Mouse (Mus musculus) MN1 (cell line): Measurements from ENCODE around the gene 1700109H08Rik.
"Not testable (repeated sequence)": the region's sequence is repeated elsewhere in the genome, so short reads cannot be mapped to it uniquely, and the experiment has no call there.

Experiments used
- DNase-seq: peaks from one replicate; pipeline ENCODE4 v3.0.0-alpha.2; 2016; ENCODE audit warnings: low spot score

1700109H08Rik gene

GRCm38 (mm10) chr5:3598766-3599165 is 27.4 kb downstream of the 1700109H08Rik start:
- no peak for DNase-seq

DNA sequence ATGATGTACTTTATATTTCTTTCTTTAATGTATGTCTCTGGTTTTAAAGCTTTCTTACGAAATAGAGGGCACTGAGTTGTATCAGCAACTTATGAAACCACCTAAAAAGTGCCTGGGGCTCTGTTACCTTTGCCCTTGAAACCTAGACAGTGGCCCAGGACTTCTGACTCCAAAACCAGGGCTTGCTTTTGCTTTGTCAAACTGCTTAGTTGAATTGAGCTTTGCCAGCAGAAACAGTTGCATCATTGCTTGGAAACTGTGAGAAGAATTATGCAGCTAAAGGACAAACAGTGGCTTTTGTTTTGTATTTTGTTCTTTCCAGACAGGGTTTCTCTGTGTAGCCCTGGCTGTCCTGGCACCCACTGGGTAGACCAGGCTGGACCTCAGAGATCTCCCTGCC is 28.9 kb downstream of the 1700109H08Rik start:
- DNase-seq = no peak

DNA sequence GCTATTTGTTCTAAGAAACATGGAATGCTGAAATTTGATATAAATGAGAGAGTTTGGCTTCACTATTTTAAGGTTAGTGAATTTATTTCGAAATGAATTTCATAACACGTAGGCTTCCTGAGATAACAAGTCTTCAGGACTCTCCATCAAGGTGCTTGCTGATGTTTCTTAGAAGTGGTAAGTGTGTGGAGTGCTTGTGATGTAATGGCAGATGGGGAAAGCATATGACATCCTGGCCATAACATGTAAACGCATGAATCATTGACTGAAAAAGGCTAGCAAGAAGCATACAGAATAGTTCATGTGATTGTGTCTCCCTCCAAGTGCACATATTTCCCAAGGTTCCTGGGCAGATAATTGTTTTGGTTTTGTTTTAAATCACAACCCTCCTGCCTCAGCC is 29.4 kb downstream of the 1700109H08Rik start:
- DNase-seq = no peak

DNA sequence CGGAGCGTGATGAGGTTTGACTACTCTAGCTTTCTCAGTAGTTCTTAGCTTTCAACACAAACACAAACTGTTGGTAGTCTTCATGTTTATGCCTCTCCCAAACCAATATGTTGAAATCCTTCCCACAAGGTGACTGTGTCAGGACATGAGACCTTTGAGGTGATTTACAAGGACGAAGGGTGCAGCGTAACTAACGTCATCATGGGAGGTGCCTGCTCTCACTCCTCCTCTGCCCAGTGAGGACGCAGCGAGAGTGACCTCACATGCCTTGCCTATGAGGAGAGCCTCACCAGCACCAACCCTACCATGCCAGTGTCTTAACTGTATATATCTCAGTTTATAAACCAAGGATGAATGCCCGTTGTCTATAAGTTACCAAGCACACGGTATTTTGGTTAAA is 35.7 kb downstream of the 1700109H08Rik start:
- no peak for DNase-seq

DNA sequence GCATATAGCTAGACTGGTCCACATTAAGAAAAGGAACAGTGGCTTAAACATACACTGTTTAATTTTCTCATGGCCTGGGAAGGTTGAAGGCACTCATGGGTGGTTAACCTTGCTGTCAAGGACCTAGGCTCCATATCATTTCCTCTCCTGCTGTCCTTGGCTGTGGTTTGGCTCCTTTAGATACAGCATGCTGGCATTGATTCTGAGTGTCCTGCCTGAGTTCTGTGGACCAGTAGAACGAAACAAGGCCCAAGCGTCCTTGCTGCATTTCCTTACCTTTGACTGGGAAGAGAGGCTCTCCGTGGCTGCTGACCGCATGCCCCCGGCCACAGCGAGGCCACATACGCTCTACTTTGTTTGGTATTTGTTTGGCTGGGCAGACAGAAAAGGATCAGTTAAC is 37.9 kb downstream of the 1700109H08Rik start:
- DNase-seq = no peak

- not testable (repeated sequence) for DNase-seq
These were observed 40.5 kb downstream of the 1700109H08Rik start for GRCm38 (mm10) chr5:3611835-3612234.

DNA sequence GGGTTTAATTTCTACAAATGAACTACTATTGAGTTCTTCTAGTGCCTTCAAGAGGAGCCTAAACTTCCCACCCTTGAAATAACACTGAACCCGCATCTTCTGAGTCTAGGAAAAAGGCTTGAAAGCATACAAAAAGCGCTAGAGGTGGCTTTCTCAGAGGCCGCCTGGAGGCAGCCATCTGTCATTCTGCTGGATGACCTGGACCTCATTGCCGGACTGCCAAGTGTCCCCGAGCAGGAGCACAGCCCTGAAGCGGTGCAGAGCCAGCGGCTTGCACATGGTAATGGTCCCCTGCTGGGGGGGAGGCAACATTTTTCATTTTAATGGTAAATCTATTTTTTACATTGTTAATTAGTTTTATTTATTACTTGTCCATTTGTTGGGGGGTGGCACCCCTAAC is 49.1 kb downstream of the 1700109H08Rik start:
- no peak for DNase-seq

DNA sequence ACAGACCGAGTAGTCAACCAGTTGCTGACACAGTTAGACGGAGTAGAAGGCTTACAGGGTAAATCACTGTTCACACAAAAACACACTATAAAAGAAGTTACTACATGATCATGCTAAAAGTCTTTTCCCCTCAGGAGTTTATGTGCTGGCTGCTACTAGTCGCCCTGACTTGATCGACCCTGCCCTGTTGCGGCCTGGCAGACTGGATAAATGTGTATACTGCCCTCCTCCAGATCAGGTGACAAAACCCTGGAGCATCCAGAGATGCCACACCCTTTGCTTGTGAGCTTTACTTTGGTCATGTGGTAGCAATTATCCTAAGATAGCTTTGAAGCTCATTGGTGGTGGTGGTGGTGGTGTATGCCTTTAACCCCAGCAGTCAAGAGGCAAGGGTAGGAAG is 58.7 kb downstream of the 1700109H08Rik start:
- no peak for DNase-seq

GRCm38 (mm10) chr5:3631512-3632271 is 60.3 kb downstream of the 1700109H08Rik start:
- DNase-seq = no peak

- no peak for DNase-seq
These were observed 60.9 kb downstream of the 1700109H08Rik start for GRCm38 (mm10) chr5:3632285-3632684.

GRCm38 (mm10) chr5:3633315-3633714 is 61.9 kb downstream of the 1700109H08Rik start:
- no peak for DNase-seq

GRCm38 (mm10) chr5:3633951-3634350 is 62.6 kb downstream of the 1700109H08Rik start:
- no peak for DNase-seq
